Mouse (Mus musculus): Measurements from ENCODE around the gene Numbl.

DNA sequence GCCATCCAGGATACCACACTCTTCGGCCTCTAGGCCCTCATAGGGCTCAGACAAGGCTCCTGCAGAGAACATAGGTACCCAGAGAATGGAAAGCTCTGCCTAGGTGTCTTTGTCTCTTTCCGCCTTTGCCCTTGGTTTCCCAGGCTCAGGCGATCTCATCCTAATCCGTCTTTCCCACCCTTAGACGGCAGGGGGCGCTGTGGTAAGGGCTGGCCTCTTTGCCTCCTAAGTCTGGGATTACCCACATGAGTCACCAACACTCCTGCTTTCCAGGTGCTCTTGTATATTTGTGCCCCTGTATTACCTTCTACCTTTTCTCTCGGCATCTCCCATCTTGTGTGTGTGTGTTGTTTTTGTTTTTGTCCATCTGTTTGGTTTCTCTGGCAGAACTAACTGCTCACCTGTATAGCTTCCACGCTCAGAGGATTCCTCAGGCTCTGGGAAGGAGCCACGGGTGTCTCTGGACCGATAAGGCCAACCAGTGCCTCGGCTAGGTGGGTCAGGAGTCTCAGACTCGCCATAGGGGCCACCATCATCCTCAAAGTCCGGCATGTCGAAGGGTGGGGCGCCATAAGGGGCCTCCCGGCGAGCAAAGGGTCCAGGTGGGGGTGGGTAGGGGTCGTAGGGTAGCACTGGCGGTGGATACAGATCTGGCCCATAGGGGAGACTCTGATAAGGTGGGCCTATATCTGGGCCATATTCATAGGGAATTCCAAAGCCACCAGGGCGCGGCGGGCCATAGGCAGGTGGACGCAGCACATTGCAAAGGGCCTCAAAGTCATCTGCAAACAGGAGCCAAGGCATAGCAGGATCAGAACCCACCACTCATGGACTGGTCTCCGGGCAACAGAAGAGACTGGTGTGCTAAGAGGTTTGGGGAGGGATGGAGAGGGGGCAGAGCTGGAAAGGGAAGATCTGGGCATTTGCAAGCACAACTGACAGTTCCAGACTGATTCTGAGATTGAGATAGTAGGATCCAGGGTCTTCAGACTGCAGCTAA is 48.2 kb downstream of the Numbl start:
- TF ChIP-seq MYOD1 (IDR thresholded peaks at IDR 0.05; ENCODE audit: control insufficient read depth, insufficient read length, low read depth) (no peak), CTCF (IDR thresholded peaks at IDR 0.05; ENCODE audit: control insufficient read depth, insufficient read depth, insufficient read length) (no peak), MYOG (IDR thresholded peaks at IDR 0.05; ENCODE audit: control insufficient read depth, extremely low read depth, insufficient read length) (no peak), USF1 (IDR thresholded peaks at IDR 0.05; ENCODE audit: low read depth) (no peak), CEBPB (IDR thresholded peaks at IDR 0.05; ENCODE audit: low read depth) (no peak)
